Mouse (Mus musculus) erythroblast, embryonic 14.5 days (primary cell): ENCODE data around the gene Pigz.

Source experiments
- GATA1 ChIP-seq: IDR thresholded peaks from 2 replicates; pipeline ENCODE4 v1.6.1; 2012; ENCODE audit warnings: low read length, inconsistent platforms, mixed read lengths
- TAL1 ChIP-seq: IDR thresholded peaks from 3 replicates; pipeline ENCODE4 v1.6.1; 2012; ENCODE audit warnings: low read length, inconsistent platforms, mixed read lengths

DNA sequence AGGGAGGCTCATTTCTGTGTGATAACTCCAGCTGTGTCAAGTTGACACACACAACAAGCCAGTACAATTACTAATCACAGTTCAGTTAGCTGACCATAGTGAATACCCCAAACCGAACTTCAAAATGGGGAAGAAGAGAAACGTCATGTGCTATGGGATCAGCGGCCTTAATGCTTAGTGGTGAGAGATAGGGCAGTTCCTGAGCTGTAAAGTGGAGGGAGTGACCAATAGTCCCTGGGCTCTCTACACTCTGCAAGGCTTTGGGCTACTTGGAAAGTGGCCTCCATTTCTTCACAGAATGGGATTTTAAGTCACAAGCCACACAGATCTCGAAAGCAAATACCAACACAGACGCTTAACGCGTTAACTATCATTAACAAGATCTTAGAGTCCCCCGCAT, 13.7 kb downstream of the Pigz start:
- TF ChIP-seq GATA1 (no peak), TAL1 (no peak)
